Mouse (Mus musculus): ENCODE results near the gene Cluh. TPM values are rescaled to one million over a fixed set of nuclear protein-coding genes. Genes with fewer than 3 reads are reported as not detected.

Gene Cluh
- total RNA-seq, 2 experiments from 2014 or later: 64.1 to 65.9 TPM

GRCm38 (mm10) chr11:74699505-74699904 is 50.2 kb downstream of the Cluh start:
- intact Hi-C loops (cut with DNase I): no loop called here
- no peak for TF ChIP-seq CTCF (IDR thresholded peaks at IDR 0.05)
- DNase-seq (ENCODE audit: extremely low spot score in 1 of 2, low spot score in 2 of 2): no peak
- Histone ChIP-seq H3K4me3 (no peak overlapping the region), H3K27ac (no peak overlapping the region)

- Histone ChIP-seq H3K4me3 (no peak overlapping the region), H3K27ac (no peak overlapping the region)
- intact Hi-C loops (cut with DNase I): no loop called here
- no peak for TF ChIP-seq CTCF (IDR thresholded peaks at IDR 0.05)
- DNase-seq (ENCODE audit: extremely low spot score in 1 of 2, low spot score in 2 of 2): no peak
These were observed 54.8 kb downstream of the Cluh start for GRCm38 (mm10) chr11:74704068-74704467.

DNA sequence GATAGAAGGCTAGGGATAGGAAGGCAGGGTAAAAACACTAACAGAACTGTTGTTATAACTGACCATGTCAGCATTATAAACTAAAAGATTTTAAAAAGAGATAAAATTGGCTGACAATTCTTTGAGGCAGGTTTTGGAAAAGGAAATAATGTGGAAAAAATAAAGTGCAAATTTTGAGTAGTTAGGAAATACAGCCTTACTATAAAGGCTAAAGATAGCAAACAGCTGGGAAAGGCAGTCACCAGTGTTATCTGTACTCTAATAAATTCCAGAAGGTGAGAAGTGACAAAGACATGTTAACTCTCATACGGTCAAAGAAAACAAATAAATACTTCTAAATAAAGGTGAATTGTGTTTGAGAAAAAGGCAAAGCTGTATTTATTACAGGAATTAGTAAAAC is 59.5 kb downstream of the Cluh start:
- intact Hi-C loops (cut with DNase I): no loop called here
- TF ChIP-seq CTCF (IDR thresholded peaks at IDR 0.05): no peak
- Histone ChIP-seq H3K4me3 (no peak overlapping the region), H3K27ac (no peak overlapping the region)
- DNase-seq (ENCODE audit: extremely low spot score in 1 of 2, low spot score in 2 of 2): no peak

GRCm38 (mm10) chr11:74710671-74711070 is 61.4 kb downstream of the Cluh start:
- no peak for DNase-seq (ENCODE audit: extremely low spot score in 1 of 2, low spot score in 2 of 2)
- H3K27ac ChIP-seq: no peak overlapping the region
- intact Hi-C loops (cut with DNase I): no loop called here
- TF ChIP-seq CTCF (IDR thresholded peaks at IDR 0.05): no peak
- H3K4me3 ChIP-seq: no peak overlapping the region

- TF ChIP-seq CTCF (IDR thresholded peaks at IDR 0.05): no peak
- intact Hi-C loops (cut with DNase I): no loop called here
- H3K27ac ChIP-seq: no peak overlapping the region
- no peak for DNase-seq (ENCODE audit: extremely low spot score in 1 of 2, low spot score in 2 of 2)
- no peak overlapping the region for H3K4me3 ChIP-seq
These were observed 66.8 kb downstream of the Cluh start for GRCm38 (mm10) chr11:74715971-74716525.

Other genes starting within 250 kb of the Cluh start
- gene Rap1gap2, start 38.6 kb upstream of the Cluh start, total RNA-seq (2021): 100 to 1,000 TPM; 186 to 188 TPM
- 10 to 100 TPM; 29.8 to 31.7 TPM for gene Ccdc92b, start 29.9 kb upstream of the Cluh start, total RNA-seq (2021)
- gene Pafah1b1, start 75.2 kb downstream of the Cluh start, total RNA-seq (2021): 100 to 1,000 TPM; 372 to 402 TPM
- gene Mettl16, start 121.3 kb downstream of the Cluh start, total RNA-seq (2021): 10 to 100 TPM; 26.0 to 27.2 TPM
- 10 to 100 TPM; 32.4 to 37.3 TPM for gene Mnt, start 181.4 kb downstream of the Cluh start, total RNA-seq (2021)
- 10 to 100 TPM; 83.1 to 94.5 TPM for gene Sgsm2, start 247.6 kb downstream of the Cluh start, total RNA-seq (2021)
- gene Tsr1, start 248.6 kb downstream of the Cluh start, total RNA-seq (2021): 10 to 100 TPM; 28.2 to 34.0 TPM